Mouse (Mus musculus) frontal cortex, postnatal 36 days (tissue): ENCODE results near the gene Pepd.

Experiments used
- DNase-seq, 2 experiments: peaks; one replicate each; pipeline ENCODE4 v3.0.0; 2022; ENCODE audit warnings: low spot score in 2 of 2

Gene Pepd

GRCm38 (mm10) chr7:34911919-34912897, at the start of gene Pepd:
Gene Pepd, plus strand, starts transcription at chr7:34912379.
- DNase-seq, result peak; percentile 77 to 83

- no peak for DNase-seq
Measured at GRCm38 (mm10) chr7:34867289-34867688, 44.9 kb upstream of the Pepd start.

GRCm38 (mm10) chr7:34869693-34870092, 42.5 kb upstream of the Pepd start:
- DNase-seq, result peak in 1 of 2 experiments; percentile 7

GRCm38 (mm10) chr7:34876787-34877186, 35.4 kb upstream of the Pepd start:
- DNase-seq, result no peak

- peak; percentile 10 to 19 for DNase-seq
Measured at GRCm38 (mm10) chr7:34877820-34878219, 34.4 kb upstream of the Pepd start.

GRCm38 (mm10) chr7:34888441-34888840, 23.7 kb upstream of the Pepd start:
- DNase-seq, result no peak

GRCm38 (mm10) chr7:34888891-34889290, 23.3 kb upstream of the Pepd start:
- DNase-seq, result peak; percentile 36 to 37

- DNase-seq, result no peak
Measured at GRCm38 (mm10) chr7:34892845-34893244, 19.3 kb upstream of the Pepd start.

GRCm38 (mm10) chr7:34896461-34896860, 15.7 kb upstream of the Pepd start:
- DNase-seq, result no peak

GRCm38 (mm10) chr7:34897058-34897457, 15.1 kb upstream of the Pepd start:
- DNase-seq, result peak in 1 of 2 experiments; percentile 25

- DNase-seq, result peak in 1 of 2 experiments; percentile 28
Measured at GRCm38 (mm10) chr7:34910096-34911066, 1.8 kb upstream of the Pepd start.

GRCm38 (mm10) chr7:34913956-34914355, 1.8 kb downstream of the Pepd start:
- no peak for DNase-seq

- DNase-seq, result no peak
Measured at GRCm38 (mm10) chr7:34915555-34915954, 3.4 kb downstream of the Pepd start.

- DNase-seq, result no peak
Measured at GRCm38 (mm10) chr7:34917558-34917957, 5.4 kb downstream of the Pepd start.

GRCm38 (mm10) chr7:34917998-34918397, 5.8 kb downstream of the Pepd start:
- no peak for DNase-seq

GRCm38 (mm10) chr7:34918416-34918815, 6.2 kb downstream of the Pepd start:
- DNase-seq, result no peak

- DNase-seq, result no peak
Measured at GRCm38 (mm10) chr7:34919054-34919453, 6.9 kb downstream of the Pepd start.

- DNase-seq, result peak in 1 of 2 experiments; percentile 17
Measured at GRCm38 (mm10) chr7:34919809-34920208, 7.6 kb downstream of the Pepd start.

GRCm38 (mm10) chr7:34925208-34925607, 13.0 kb downstream of the Pepd start:
- DNase-seq, result peak in 1 of 2 experiments; percentile 14

GRCm38 (mm10) chr7:34925956-34926355, 13.8 kb downstream of the Pepd start:
- DNase-seq, result no peak

- DNase-seq, result peak in 1 of 2 experiments; percentile 12
Measured at GRCm38 (mm10) chr7:34929614-34930262, 17.6 kb downstream of the Pepd start.
